Mouse (Mus musculus): ENCODE measurements at regions not wholly inside any gene's neighbourhood (a gene's known extent, or its start where the extent isn't known, plus 50 kb on each side); places are given as distances from the start of the nearest gene placed in this dataset.

GRCm38 (mm10) chr6:117347356-117347755 lies 179.0 kb downstream of the Cxcl12 start:
- Histone ChIP-seq H3K4me3 (replicated peaks in 1 of 3; ENCODE audit: low read depth in 2 of 3, low read length in 2 of 3, poor library complexity in 1 of 3) (no peak overlapping the region), H3K79me2 (replicated peaks; ENCODE audit: control insufficient read depth, extremely low read depth, insufficient read depth, poor library complexity, severe bottlenecking) (no peaks in the 10 kb centered on the region), H3K27me3 (replicated peaks) (peaks cover 48% of the 10 kb centered on the region), H3K4me1 (ENCODE audit: control insufficient read depth in 1 of 2, insufficient read depth in 2 of 2) (no peaks in the 10 kb centered on the region), H3K4me2 (ENCODE audit: insufficient read depth, low read depth, poor library complexity, severe bottlenecking) (no peak overlapping the region), H3K9me3 (replicated peaks; ENCODE audit: low read length) (no peaks in the 10 kb centered on the region), H3K27ac (ENCODE audit: insufficient read depth, low read depth) (no peak overlapping the region), H3K9ac (ENCODE audit: insufficient read depth, low read depth) (no peak overlapping the region), H3K36me3 (replicated peaks in 1 of 2; ENCODE audit: control insufficient read depth in 1 of 2, insufficient read depth in 1 of 2, low read length in 1 of 2) (no peaks in the 10 kb centered on the region)
- no peak for TF ChIP-seq E2F4 (IDR thresholded peaks at IDR 0.05; ENCODE audit: insufficient replicate concordance, low read depth, low read length)
- TF ChIP-seq MXI1 (IDR thresholded peaks at IDR 0.05; ENCODE audit: low read depth, low read length), result no peak
- TF ChIP-seq ELF1 (IDR thresholded peaks at IDR 0.05; ENCODE audit: low read depth, low read length), result no peak
- no peak for TF ChIP-seq POLR2AphosphoS2 (IDR thresholded peaks at IDR 0.05; ENCODE audit: low read depth, low read length)
- no peak for TF ChIP-seq USF2 (conservative IDR thresholded peaks at IDR 0.05; ENCODE audit: low read depth, low read length)
- TF ChIP-seq CHD2 (IDR thresholded peaks at IDR 0.05; ENCODE audit: low read length), result no peak
- TF ChIP-seq JUND (conservative IDR thresholded peaks at IDR 0.05; ENCODE audit: low read depth, low read length), result no peak
- in situ Hi-C loops (cut with MboI; ENCODE audit: low pct_ligation_motif_present, low pct_unique_long_range_greater_than_20kb, low sequenced_read_pairs) (no loop called here), dilution Hi-C loops (cut with MboI; ENCODE audit: extremely low pct_ligation_motif_present, extremely low pct_unique_long_range_greater_than_20kb, low sequenced_read_pairs) (no loop called here)
- DNase-seq (ENCODE audit: extremely low read depth), result no peak

- H3K4me1 ChIP-seq (ENCODE audit: control insufficient read depth in 1 of 2, insufficient read depth in 2 of 2), result no peaks in the 10 kb centered on the region
- dilution Hi-C loops (cut with MboI; ENCODE audit: extremely low pct_ligation_motif_present, extremely low pct_unique_long_range_greater_than_20kb, low sequenced_read_pairs), result no loop called here
- in situ Hi-C loops (cut with MboI; ENCODE audit: low pct_ligation_motif_present, low pct_unique_long_range_greater_than_20kb, low sequenced_read_pairs), result no loop called here
- H3K9me3 ChIP-seq (replicated peaks; ENCODE audit: low read length), result no peaks in the 10 kb centered on the region
- no peak for DNase-seq (ENCODE audit: extremely low read depth)
- H3K9ac ChIP-seq (ENCODE audit: insufficient read depth, low read depth), result no peak overlapping the region
- H3K27me3 ChIP-seq (replicated peaks), result peaks cover 47% of the 10 kb centered on the region
- TF ChIP-seq UBTF (IDR thresholded peaks at IDR 0.05; ENCODE audit: low read depth, low read length), result no peak
- no peak for TF ChIP-seq POLR2AphosphoS2 (IDR thresholded peaks at IDR 0.05; ENCODE audit: low read depth, low read length)
- no peak for TF ChIP-seq SIN3A (IDR thresholded peaks at IDR 0.05; ENCODE audit: low read length)
- TF ChIP-seq BHLHE40 (IDR thresholded peaks at IDR 0.05; ENCODE audit: low read depth, low read length), result no peak
- TF ChIP-seq GABPA (IDR thresholded peaks at IDR 0.05; ENCODE audit: insufficient replicate concordance, low read depth, low read length), result no peak
- no peak for TF ChIP-seq ZC3H11A (IDR thresholded peaks at IDR 0.05; ENCODE audit: low read depth, low read length)
- no peak for TF ChIP-seq PAX5 (IDR thresholded peaks at IDR 0.05; ENCODE audit: low read length)
- TF ChIP-seq HCFC1 (IDR thresholded peaks at IDR 0.05; ENCODE audit: low read depth, low read length), result no peak
- TF ChIP-seq CTCF (conservative IDR thresholded peaks at IDR 0.05 in 1 of 2, IDR thresholded peaks at IDR 0.05 in 1 of 2; ENCODE audit: low read depth in 2 of 2, low read length in 2 of 2), result no peak
- no peak for TF ChIP-seq JUND (conservative IDR thresholded peaks at IDR 0.05; ENCODE audit: low read depth, low read length)
- no peak for TF ChIP-seq ETS1 (conservative IDR thresholded peaks at IDR 0.05; ENCODE audit: low read depth, low read length)
- TF ChIP-seq POLR2A (IDR thresholded peaks at IDR 0.05; ENCODE audit: low read depth, low read length), result no peak
- no peak for TF ChIP-seq TCF12 (IDR thresholded peaks at IDR 0.05; ENCODE audit: low read depth, low read length)
- no peak for TF ChIP-seq ZKSCAN1 (IDR thresholded peaks at IDR 0.05; ENCODE audit: borderline replicate concordance, low read depth, low read length)
- no peaks in the 10 kb centered on the region for H3K79me2 ChIP-seq (replicated peaks; ENCODE audit: control insufficient read depth, extremely low read depth, insufficient read depth, poor library complexity, severe bottlenecking)
- H3K36me3 ChIP-seq (replicated peaks in 1 of 2; ENCODE audit: control insufficient read depth in 1 of 2, insufficient read depth in 1 of 2, low read length in 1 of 2), result no peaks in the 10 kb centered on the region
- H3K4me2 ChIP-seq (ENCODE audit: insufficient read depth, low read depth, poor library complexity, severe bottlenecking), result no peak overlapping the region
- no peak overlapping the region for H3K27ac ChIP-seq (ENCODE audit: insufficient read depth, low read depth)
- no peak overlapping the region for H3K4me3 ChIP-seq (replicated peaks in 1 of 3; ENCODE audit: low read depth in 2 of 3, low read length in 2 of 3, poor library complexity in 1 of 3)
Measured at GRCm38 (mm10) chr6:117351846-117352245, 183.5 kb downstream of the Cxcl12 start.
